Mouse (Mus musculus) embryonic facial prominence, embryonic 10.5 days (tissue): Measurements from ENCODE around the gene 1700020D05Rik. TPM values are rescaled to one million over a fixed set of nuclear protein-coding genes. Genes with fewer than 3 reads are reported as not detected.
A peak's percentile ranks its signal among the peaks of the same experiment; 100 is the strongest.

ENCODE experiments used
- DNase-seq: peaks from one replicate; pipeline ENCODE4 v3.0.0-alpha.2; 2017; ENCODE audit warnings: low spot score
- H3K27ac ChIP-seq: fragments of 300-500 bp; sonication (generic); replicated peaks from 2 replicates; pipeline ENCODE4 v1.5.1; 2016; ENCODE audit warnings: mild to moderate bottlenecking
- H3K27me3 ChIP-seq: fragments of 300-500 bp; sonication (generic); replicated peaks from 2 replicates; pipeline ENCODE4 v1.6.1; 2016; ENCODE audit warnings: low read depth, mild to moderate bottlenecking; ENCODE audit not compliant: poor library complexity, severe bottlenecking
- H3K36me3 ChIP-seq: fragments of 300-500 bp; sonication (generic); replicated peaks from 2 replicates; pipeline ENCODE4 v1.6.1; 2016; ENCODE audit warnings: mild to moderate bottlenecking, moderate library complexity
- H3K4me1 ChIP-seq: fragments of 300-500 bp; sonication (generic); 2 replicates; pipeline ENCODE4 v1.6.1; 2016
- H3K4me3 ChIP-seq: fragments of 300-500 bp; sonication (generic); 2 replicates; pipeline ENCODE4 v1.5.1; 2016; ENCODE audit warnings: mild to moderate bottlenecking, moderate library complexity
- H3K9me3 ChIP-seq: fragments of 300-500 bp; sonication (generic); 2 replicates; pipeline ENCODE4 v1.6.1; 2016; ENCODE audit warnings: mild to moderate bottlenecking
- WGBS: fragments of 180-500 bp; shearing (Covaris S2); methylation state at CpG from one replicate; pipeline ENCODE4 v1.1.7; 2016; 5-methylcytosine and 5-hydroxymethylcytosine counted together
- polyA plus RNA-seq: library from polyadenylated mRNA; unstranded; fragments of >200 nt; fragmentation: Nextera tagmentation; extraction: Ambion mirVana; gene quantifications from 2 replicates; pipeline ENCODE4 v1.2.1, GENCODE M21; 2016

1700020D05Rik gene
- polyA plus RNA-seq, 1 experiment from 2014 or later, result not detected

- Histone ChIP-seq H3K4me3 (no peak overlapping the region), H3K9me3 (no peaks in the 10 kb centered on the region), H3K36me3 (peaks cover 97% of the 10 kb centered on the region), H3K27ac (no peak overlapping the region), H3K4me1 (peaks cover 6% of the 10 kb centered on the region), H3K27me3 (no peaks in the 10 kb centered on the region)
- 89% methylated on average over 10 of the region's 10 CpGs for WGBS
- no peak for DNase-seq
Observed at GRCm38 (mm10) chr19:5481398-5481797, 22.2 kb downstream of the 1700020D05Rik start.

GRCm38 (mm10) chr19:5480016-5480415 lies 23.6 kb downstream of the 1700020D05Rik start:
- Histone ChIP-seq H3K27me3 (no peaks in the 10 kb centered on the region), H3K27ac (no peak overlapping the region), H3K4me3 (no peak overlapping the region), H3K36me3 (peaks cover 91% of the 10 kb centered on the region), H3K4me1 (peaks cover 16% of the 10 kb centered on the region), H3K9me3 (no peaks in the 10 kb centered on the region)
- no peak for DNase-seq
- 90% methylated on average over 10 of the region's 10 CpGs for WGBS

DNA sequence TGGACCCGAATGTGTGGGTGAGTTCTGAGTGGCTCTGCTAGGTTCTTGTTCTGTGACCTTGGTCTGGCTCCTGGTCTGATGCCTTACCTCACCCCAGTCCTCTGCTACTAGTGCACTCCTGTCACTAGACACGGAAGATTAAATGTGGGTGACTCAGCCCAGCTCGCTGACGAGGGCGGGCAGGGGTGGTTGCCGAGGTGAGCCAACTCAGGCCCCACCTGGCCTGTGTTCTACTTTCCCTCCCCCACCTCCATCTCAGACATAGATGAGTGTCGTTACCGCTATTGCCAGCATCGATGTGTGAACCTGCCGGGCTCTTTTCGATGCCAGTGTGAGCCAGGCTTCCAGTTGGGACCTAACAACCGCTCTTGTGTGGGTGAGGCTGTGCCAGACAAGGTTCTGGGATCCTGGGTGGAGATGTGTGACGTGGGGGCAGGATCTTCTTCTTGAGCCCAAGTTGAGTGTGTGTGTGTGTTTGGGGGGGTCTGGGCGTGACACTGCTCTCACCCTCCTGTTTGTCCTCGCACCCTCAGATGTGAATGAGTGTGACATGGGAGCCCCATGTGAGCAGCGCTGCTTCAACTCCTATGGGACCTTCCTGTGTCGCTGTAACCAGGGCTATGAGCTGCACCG lies 25.8 kb downstream of the 1700020D05Rik start:
- Histone ChIP-seq H3K36me3 (peaks cover 69% of the 10 kb centered on the region), H3K27ac (no peak overlapping the region), H3K27me3 (no peaks in the 10 kb centered on the region), H3K4me1 (peaks cover 32% of the 10 kb centered on the region), H3K9me3 (no peaks in the 10 kb centered on the region), H3K4me3 (no peak overlapping the region; the same call in 1 of the 2 replicates)
- 92% methylated on average over 18 of the region's 18 CpGs for WGBS
- DNase-seq, result no peak

GRCm38 (mm10) chr19:5477004-5477667 lies 26.5 kb downstream of the 1700020D05Rik start:
- Histone ChIP-seq H3K4me3 (no peak overlapping the region; the same call in 1 of the 2 replicates), H3K4me1 (peaks cover 32% of the 10 kb centered on the region), H3K27ac (no peak overlapping the region), H3K27me3 (no peaks in the 10 kb centered on the region), H3K9me3 (no peaks in the 10 kb centered on the region), H3K36me3 (peaks cover 62% of the 10 kb centered on the region)
- DNase-seq, result no peak
- WGBS, result 89% methylated on average over 10 of the region's 10 CpGs

DNA sequence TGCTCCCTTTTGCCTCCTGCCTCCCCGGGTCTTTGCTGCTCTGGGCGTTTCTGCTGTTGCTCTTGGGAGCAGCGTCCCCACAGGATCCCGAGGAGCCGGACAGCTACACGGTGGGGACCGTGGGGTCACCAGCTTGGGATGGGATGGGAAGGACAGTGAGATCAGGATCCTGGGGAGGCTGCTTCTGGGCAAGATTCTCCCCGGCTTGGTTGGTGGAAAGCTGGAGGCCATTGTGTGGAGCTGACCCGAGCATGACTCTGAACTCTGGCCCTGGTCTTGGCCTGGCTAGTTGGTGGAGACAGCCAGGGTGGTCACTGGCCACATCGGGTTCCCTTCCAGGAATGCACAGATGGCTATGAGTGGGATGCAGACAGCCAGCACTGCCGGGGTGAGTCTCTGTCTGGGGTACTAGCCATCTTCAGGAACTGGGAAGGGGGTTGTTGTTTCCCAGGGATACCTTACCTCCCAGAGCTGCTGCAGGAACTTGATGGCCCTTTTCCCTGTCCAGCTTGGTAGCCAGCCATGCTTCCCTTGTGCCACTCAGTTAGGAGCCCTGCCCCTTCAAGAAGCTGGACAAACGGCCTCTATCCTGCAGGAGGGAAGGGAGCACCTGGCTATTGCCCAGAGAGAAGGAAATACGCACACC lies 28.4 kb downstream of the 1700020D05Rik start:
- Histone ChIP-seq H3K4me1 (peaks cover 32% of the 10 kb centered on the region), H3K4me3 (peak overlapping the region; percentile 81), H3K36me3 (peaks cover 43% of the 10 kb centered on the region), H3K27me3 (no peaks in the 10 kb centered on the region), H3K9me3 (no peaks in the 10 kb centered on the region), H3K27ac (peak overlapping the region; percentile 95)
- DNase-seq, result no peak
- WGBS, result 23% methylated on average over 13 of the region's 13 CpGs

GRCm38 (mm10) chr19:5474281-5475068 lies 29.1 kb downstream of the 1700020D05Rik start:
- Histone ChIP-seq H3K36me3 (peaks cover 36% of the 10 kb centered on the region), H3K27me3 (no peaks in the 10 kb centered on the region), H3K9me3 (no peaks in the 10 kb centered on the region), H3K4me3 (peak overlapping the region; percentile 81), H3K27ac (peak overlapping the region; percentile 95), H3K4me1 (peaks cover 32% of the 10 kb centered on the region)
- peak; percentile 69 for DNase-seq
- 1% methylated on average over 68 of the region's 68 CpGs for WGBS

DNA sequence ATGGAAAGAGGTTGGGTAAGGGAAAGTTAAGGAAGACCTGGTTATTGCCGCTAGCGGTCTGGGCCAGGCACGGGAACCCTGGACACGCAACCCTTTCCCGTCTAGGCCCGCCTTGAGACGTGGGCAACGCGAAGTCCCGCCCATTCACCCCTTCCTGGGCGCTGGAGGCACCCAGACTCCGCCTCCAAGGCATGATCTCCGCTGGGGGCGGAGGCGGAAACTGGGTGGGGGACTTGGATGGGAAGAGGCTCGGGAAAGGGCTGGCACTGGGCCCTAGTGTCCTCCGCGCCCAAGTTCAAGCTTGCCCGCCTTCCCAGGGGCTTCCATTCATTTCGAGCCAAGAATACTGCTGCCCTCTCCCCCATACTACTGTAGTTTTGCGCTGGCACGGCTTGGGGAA lies 29.9 kb downstream of the 1700020D05Rik start, which contains the start of gene Efemp2:
TSS of gene Efemp2 (plus strand) at position 235 of the 400 bp plus-strand sequence.
- Histone ChIP-seq H3K9me3 (no peaks in the 10 kb centered on the region), H3K4me1 (peaks cover 32% of the 10 kb centered on the region), H3K27ac (peak within 1 kb of the TSS; percentile 95), H3K27me3 (no peaks in the 10 kb centered on the region), H3K36me3 (peaks cover 29% of the 10 kb centered on the region), H3K4me3 (peak within 1 kb of the TSS; percentile 81)
- WGBS, result 2% methylated on average over 22 of the region's 22 CpGs
- peak; percentile 84 for DNase-seq

GRCm38 (mm10) chr19:5472857-5473256 lies 30.7 kb downstream of the 1700020D05Rik start:
- Histone ChIP-seq H3K27ac (no peak overlapping the region), H3K36me3 (peaks cover 29% of the 10 kb centered on the region), H3K9me3 (no peaks in the 10 kb centered on the region), H3K4me3 (peak overlapping the region; percentile 81; the same call in 1 of the 2 replicates), H3K27me3 (no peaks in the 10 kb centered on the region), H3K4me1 (peaks cover 32% of the 10 kb centered on the region)
- 80% methylated on average over 3 of the region's 3 CpGs for whole genome bisulfite sequencing
- DNase-seq, result no peak

DNA sequence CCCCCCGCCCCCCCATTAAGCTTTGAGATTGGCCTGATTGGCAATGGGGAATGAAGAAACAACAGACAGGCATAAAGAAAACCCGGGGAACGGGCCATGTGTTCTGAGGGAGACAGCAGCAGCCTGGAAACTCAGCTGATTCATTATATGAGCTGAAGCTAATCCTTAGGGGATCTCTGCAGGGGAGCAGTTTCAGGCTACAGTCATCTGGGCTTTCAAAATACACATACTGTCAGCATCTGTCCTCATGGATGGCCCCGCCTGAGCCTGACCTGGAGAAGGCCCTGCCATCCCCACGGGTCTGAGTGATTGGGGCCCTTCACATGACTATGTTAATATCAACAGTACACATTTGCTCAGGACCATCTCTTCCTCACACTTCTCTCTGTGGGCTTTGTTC lies 31.7 kb downstream of the 1700020D05Rik start:
- no peak for DNase-seq
- no peaks in the 10 kb centered on the region for H3K9me3 ChIP-seq
- 61% methylated on average over 5 of the region's 5 CpGs for WGBS
- H3K4me3 ChIP-seq, result no peak overlapping the region
- H3K27ac ChIP-seq, result no peak overlapping the region
- H3K36me3 ChIP-seq, result peaks cover 29% of the 10 kb centered on the region
- H3K4me1 ChIP-seq, result peaks cover 30% of the 10 kb centered on the region
- H3K27me3 ChIP-seq, result no peaks in the 10 kb centered on the region

DNA sequence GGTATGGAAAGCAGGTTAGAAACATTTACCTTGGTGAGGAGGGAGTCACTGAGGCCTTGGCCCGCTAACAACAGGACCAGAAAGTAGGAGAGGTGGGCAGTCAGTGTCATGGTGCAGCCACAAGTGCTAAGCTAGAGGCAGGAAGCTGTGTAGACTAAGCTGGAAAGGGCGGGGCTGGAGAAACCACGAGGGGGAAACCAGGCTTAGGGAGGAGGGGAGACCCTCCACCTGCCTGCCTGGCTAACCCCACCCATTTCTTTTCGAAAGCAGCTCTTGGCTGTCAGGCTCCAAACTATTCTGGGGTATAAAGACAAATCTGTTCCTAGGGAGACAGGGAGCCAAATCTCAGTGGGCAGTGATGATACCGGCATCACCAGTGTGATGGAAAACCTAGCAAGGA lies 35.2 kb downstream of the 1700020D05Rik start, which contains the start of gene Ctsw:
TSS of gene Ctsw (minus strand) at position 134 of the 400 bp plus-strand sequence.
- no peak for DNase-seq
- H3K4me3 ChIP-seq, result no peak within 1 kb of the TSS
- 56% methylated on average over 5 of the region's 5 CpGs for WGBS
- H3K36me3 ChIP-seq, result peaks cover 55% of the 10 kb centered on the region
- no peaks in the 10 kb centered on the region for H3K9me3 ChIP-seq
- peaks cover 10% of the 10 kb centered on the region for H3K4me1 ChIP-seq
- no peaks in the 10 kb centered on the region for H3K27me3 ChIP-seq
- no peak within 1 kb of the TSS for H3K27ac ChIP-seq

GRCm38 (mm10) chr19:5466916-5467500 lies 36.6 kb downstream of the 1700020D05Rik start:
- 92% methylated on average over 6 of the region's 6 CpGs for WGBS

DNA sequence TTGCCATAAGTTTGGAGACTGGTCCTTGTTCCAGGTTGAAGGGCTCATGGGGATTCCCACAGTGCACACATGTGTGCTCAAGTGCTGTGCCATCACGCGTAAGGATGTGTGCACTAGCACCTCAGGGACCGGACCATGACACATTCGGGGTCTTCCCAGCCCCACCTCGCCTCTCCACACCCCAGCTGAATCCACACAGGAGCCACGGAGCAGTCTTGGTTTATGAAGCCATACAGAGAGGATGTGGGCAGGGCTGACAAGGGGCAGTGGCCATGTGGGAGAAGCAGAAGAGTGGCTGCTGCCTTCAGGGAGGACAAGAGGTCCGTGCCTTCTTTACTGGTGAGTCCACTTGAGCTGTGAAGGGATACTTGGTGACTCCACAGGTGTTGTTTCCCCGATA lies 38.5 kb downstream of the 1700020D05Rik start:
- H3K36me3 ChIP-seq, result peaks cover 67% of the 10 kb centered on the region
- H3K9me3 ChIP-seq, result no peaks in the 10 kb centered on the region
- 96% methylated on average over 8 of the region's 8 CpGs for WGBS
- no peak overlapping the region for H3K27ac ChIP-seq
- H3K4me3 ChIP-seq, result no peak overlapping the region
- DNase-seq, result no peak
- H3K27me3 ChIP-seq, result no peaks in the 10 kb centered on the region
- peaks cover 21% of the 10 kb centered on the region for H3K4me1 ChIP-seq

More at GRCm38 (mm10) chr19:5466916-5467500, 36.6 kb downstream of the 1700020D05Rik start:
- no peak for DNase-seq
- Histone ChIP-seq H3K4me1 (peaks cover 10% of the 10 kb centered on the region), H3K4me3 (no peak overlapping the region), H3K27ac (no peak overlapping the region), H3K36me3 (peaks cover 67% of the 10 kb centered on the region), H3K27me3 (no peaks in the 10 kb centered on the region), H3K9me3 (no peaks in the 10 kb centered on the region)
